Mouse (Mus musculus) heart, adult 18-20 months (tissue): ENCODE measurements around the gene Pip4k2a. TPM values are rescaled to one million over a fixed set of nuclear protein-coding genes. Genes with fewer than 3 reads are reported as not detected.

Experiments
- DNase-seq, 2 experiments: peaks; one replicate each; pipeline ENCODE4 v3.0.0; 2021 to 2022; ENCODE audit warnings: mixed read lengths in 1 of 2
- total RNA-seq, 2 experiments: library from RNA; stranded (reverse); gene quantifications; 2 replicates each; pipeline ENCODE4 v1.2.3; 2021

Pip4k2a gene
- total RNA-seq, 2 experiments from 2014 or later = 6.3 to 7.7 TPM

DNA sequence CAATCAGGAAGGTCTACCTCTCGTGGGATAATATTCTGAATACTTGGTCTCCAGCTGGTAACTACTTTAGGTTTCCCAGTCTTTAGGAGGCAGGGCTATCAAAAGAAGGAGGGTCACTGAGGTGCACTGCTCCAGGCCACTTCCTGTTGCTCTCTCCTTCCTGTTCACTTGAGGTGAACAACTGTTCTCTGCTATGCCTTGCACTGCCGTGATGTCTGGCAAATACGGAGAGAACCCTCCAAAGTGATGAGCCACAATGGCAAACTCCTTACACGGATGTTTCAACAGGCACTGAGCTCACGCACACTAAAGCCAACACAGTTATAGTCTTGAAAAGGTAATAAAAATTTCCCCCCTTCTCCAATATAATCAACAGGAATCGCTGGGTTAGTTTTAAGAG is 15.3 kb downstream of the Pip4k2a start:
- no peak for DNase-seq

- DNase-seq = no peak
Measured at GRCm38 (mm10) chr2:18979675-18980074, 18.3 kb downstream of the Pip4k2a start.

GRCm38 (mm10) chr2:18979046-18979445 is 18.9 kb downstream of the Pip4k2a start:
- DNase-seq = no peak

GRCm38 (mm10) chr2:18977201-18977805 is 20.6 kb downstream of the Pip4k2a start:
- DNase-seq = no peak

DNA sequence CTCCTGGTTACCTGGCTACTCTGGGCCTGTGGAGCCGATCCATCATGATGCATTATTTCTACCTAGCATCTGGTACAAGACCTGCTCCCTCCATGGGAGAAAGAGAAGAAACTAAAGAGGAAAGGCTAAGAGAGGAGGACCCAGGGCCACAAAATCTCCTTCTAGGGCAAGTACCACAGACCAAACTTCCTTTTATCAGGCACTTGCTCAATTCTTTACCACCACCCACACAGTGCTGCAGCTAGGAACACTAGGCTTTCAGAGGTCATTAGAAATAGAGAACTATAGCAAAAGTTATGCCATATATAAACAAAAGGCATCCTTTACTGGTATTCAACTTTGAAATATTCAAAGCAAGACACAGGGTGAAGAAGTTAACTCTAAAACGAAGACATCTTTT is 21.8 kb downstream of the Pip4k2a start:
- DNase-seq = peak in 1 of 2 experiments; percentile 42

- no peak for DNase-seq
Measured at GRCm38 (mm10) chr2:18974882-18975645, 22.9 kb downstream of the Pip4k2a start.

DNA sequence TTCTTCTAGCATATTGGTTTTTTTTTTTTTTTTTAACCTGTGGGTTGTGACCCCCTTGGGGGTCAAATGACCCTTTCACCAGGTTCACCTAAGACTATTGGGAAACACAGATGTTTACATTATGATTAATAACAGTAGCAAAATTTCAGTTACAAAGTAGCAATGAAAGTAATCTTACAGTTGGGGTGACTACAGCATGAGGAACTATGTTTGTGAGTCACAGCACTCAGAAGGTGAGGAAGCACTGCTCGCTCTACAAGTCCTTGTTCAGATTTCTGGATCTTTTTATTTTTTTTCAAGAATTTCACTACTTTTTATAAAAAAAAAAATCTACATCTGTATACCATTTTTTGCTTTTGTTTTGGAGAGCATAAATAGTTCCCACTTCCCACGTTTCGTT is 26.4 kb downstream of the Pip4k2a start:
- no peak for DNase-seq

DNA sequence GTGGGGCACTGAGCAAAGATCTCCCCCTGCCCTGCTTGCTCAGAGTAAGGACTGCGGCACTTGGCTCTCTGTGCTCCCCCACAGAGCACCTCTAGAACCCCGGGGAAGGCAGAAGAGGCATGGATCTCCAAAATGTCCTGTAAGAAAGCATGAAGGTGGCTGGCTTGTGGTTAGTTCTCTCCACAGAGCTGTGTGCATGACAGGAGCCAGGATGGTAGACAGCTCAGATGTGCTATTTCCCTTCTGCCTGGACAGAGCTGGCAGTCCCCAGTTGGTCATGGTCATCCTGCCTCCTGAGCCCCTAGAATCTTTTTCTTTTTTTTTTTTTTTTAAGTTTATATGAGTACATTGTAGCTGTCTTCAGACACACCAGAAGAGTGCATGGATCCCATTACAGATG is 27.5 kb downstream of the Pip4k2a start:
- no peak for DNase-seq

DNA sequence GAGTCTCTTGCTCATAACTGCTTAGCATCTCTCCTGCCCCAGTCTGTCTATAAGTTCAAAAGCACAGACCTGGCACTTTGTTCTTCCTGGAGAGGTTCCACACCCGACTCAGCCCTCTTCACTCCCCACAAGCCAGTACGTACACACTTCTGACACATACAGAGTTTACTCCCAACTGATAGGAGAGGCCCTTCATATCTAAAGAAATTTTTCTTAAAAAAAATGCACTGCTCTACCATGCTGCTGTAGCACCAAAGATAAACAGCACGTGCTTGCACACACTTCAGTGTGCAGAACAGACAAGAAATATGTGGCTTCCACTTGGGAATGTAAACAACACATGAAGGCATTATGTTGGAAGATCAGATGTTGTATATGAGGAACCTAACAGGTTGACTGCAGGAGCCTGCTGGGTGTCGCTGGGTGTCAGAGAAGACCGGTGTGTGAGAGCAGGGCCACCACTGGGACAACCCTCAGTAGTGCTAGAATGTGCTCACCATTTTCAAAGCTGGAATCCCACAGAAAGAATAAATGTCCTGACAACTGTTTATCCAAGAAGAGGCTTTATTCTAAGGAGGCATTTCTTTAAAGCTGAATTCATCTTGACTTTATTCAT is 28.8 kb downstream of the Pip4k2a start:
- DNase-seq = no peak

DNA sequence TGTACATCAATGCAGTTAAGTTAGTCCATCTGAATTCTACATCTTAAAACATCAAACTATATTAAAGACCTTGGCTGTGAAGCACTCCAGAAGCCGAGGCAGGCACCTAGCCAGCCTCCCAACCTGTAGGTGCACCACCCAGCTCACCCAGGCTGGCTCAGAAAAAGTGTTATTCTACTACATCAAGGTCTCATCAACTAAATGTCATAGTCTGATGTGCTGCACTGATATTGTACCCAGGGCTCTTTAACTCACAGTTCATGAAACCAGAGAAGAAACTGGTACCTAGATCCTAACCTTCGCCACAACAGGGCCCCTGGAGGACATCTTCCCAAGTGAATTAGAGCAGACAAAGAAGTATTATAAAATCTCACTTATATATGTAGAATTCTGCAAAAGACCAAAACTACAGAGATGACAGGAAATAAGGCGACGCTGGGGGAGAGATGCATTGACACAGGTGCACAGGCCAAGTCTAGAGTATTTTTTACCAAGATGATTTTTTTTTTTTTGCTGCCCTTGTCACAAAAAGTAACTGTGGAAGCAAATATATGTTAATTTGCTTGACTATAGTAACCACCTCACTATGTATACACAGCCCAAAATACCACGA is 30.4 kb downstream of the Pip4k2a start:
- DNase-seq = no peak

- DNase-seq = no peak
Measured at GRCm38 (mm10) chr2:18966566-18966965, 31.4 kb downstream of the Pip4k2a start.

- DNase-seq = no peak
Measured at GRCm38 (mm10) chr2:18965950-18966349, 32.0 kb downstream of the Pip4k2a start.

DNA sequence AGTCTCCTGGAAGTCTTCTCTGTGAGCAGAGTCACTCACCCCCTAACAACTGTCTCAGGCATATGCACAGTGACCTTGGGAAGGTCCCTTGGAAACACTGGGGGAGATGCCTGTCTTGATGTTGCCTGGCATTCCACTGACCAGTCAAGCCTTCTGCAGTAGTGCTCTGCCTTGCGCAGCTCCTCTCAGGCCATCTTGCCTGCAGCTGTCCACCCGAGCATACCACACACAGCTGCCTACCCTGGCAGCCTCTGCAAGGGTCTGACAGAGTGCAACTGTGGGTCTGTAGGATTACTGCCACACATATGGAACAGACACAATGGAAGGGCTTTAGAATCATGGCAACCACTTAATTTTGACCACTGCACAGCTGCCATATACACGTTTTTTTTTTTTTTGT is 32.8 kb downstream of the Pip4k2a start:
- DNase-seq = no peak

- no peak for DNase-seq
Measured at GRCm38 (mm10) chr2:18963286-18964040, 34.5 kb downstream of the Pip4k2a start.

- DNase-seq = no peak
Measured at GRCm38 (mm10) chr2:18962502-18962901, 35.4 kb downstream of the Pip4k2a start.

- no peak for DNase-seq
Measured at GRCm38 (mm10) chr2:18960376-18960973, 37.5 kb downstream of the Pip4k2a start.

GRCm38 (mm10) chr2:18959558-18959957 is 38.4 kb downstream of the Pip4k2a start:
- DNase-seq = no peak

GRCm38 (mm10) chr2:18959008-18959407 is 38.9 kb downstream of the Pip4k2a start:
- no peak for DNase-seq

DNA sequence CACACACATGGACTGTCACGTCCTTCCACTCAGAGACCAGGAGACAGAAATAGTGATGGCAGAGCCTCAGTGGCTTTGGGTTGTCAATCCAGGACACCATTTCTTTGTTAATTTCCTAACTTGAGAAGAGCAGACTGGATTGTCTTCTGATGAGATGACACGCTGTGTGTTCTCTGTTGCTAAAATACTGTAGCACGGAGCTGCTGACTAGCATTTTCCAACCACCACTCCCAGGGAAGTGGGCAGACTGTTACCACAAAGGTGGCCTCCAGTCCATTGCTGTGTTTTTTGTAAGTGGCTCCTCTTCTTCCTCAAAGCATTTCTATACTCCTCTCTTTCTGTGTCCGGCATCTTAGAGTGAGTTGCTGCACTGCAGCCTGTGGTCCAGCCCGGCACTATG is 39.4 kb downstream of the Pip4k2a start:
- DNase-seq = no peak

GRCm38 (mm10) chr2:18958044-18958443 is 39.9 kb downstream of the Pip4k2a start:
- DNase-seq = no peak

DNA sequence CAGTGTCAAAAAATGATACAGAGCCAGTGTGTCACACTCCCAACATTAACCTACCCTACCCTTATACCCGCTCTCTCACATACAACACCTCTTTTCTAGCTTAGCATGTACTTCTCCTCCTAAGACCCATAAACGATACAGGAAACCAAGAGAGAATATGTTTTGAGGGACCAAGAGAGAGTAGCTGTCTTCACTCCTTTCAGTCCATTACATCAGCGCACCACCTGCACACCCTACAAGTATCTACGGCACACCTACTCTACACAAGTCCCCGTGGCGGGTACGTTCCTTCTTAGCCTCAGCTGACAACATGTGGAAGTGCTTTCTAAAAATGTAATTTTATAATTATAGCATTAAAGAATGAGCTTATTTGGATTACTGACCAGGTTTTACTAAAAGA is 40.5 kb downstream of the Pip4k2a start:
- DNase-seq = no peak

- no peak for DNase-seq
Measured at GRCm38 (mm10) chr2:18956945-18957344, 41.0 kb downstream of the Pip4k2a start.
